11 mouse cellular contexts compared by ENCODE assay signal in genomic region chr12:89041429-89042107, GRCm38 (mm10).
DNase-seq lines count a peak whose midpoint lies in the region; ATAC-seq lines count a peak whose summit lies in the region.
"Had no signal": no experiment of that assay in that cellular context is flagged by ENCODE, and none has a peak within 500 bp of the region (broad histone marks: within the 10 kb centered on the region; RNA-seq: fewer than 3 reads in every experiment).

No protein-coding gene starts in this region.

- H3K27ac ChIP-seq in neural tube, embryonic 15.5 days (replicated peaks) = no peak overlapping the region; the same call in 1 of the 2 replicates
- H3K27ac ChIP-seq in hindbrain, embryonic 15.5 days (replicated peaks) = peak overlapping the region; percentile 47; the same call in 1 of the 2 replicates

- no peaks in the 10 kb centered on the region for H3K9me3 ChIP-seq in neural tube, embryonic 15.5 days (replicated peaks)
- no peaks in the 10 kb centered on the region for H3K9me3 ChIP-seq in hindbrain, embryonic 15.5 days

- WGBS in neural tube, embryonic 15.5 days = 53% methylated on average over 2 of the region's 2 CpGs
- 38% methylated on average over 2 of the region's 2 CpGs for WGBS in hindbrain, embryonic 15.5 days

- H3K9ac ChIP-seq in neural tube, embryonic 15.5 days (replicated peaks) = no peak overlapping the region
- no peak overlapping the region for H3K9ac ChIP-seq in hindbrain, embryonic 15.5 days
- H3K9ac ChIP-seq: liver, postnatal 0 days had no signal

- no peaks in the 10 kb centered on the region for H3K36me3 ChIP-seq in neural tube, embryonic 15.5 days
- no peaks in the 10 kb centered on the region for H3K36me3 ChIP-seq in hindbrain, embryonic 15.5 days

- H3K4me3 ChIP-seq in neural tube, embryonic 15.5 days (replicated peaks) = no peak overlapping the region
- no peak overlapping the region for H3K4me3 ChIP-seq in hindbrain, embryonic 15.5 days

- DNase-seq in cerebellum, adult 11 months = peak; percentile 1
- peak; percentile 31 for DNase-seq in neural tube, embryonic 10.5 days (ENCODE audit: extremely low spot score, low spot score)
- peak; percentile 94 for DNase-seq in retina, postnatal 1 day
- DNase-seq in right cerebral cortex, postnatal 4 days = no peak
- DNase-seq in heart, adult 9 months (ENCODE audit: low spot score in 2 of 2) = no peak
- DNase-seq: adrenal gland, adult 2 months; kidney, adult 18-20 months; liver, postnatal 0 days had no signal

- H3K4me2 ChIP-seq in neural tube, embryonic 15.5 days = no peak overlapping the region
- H3K4me2 ChIP-seq in hindbrain, embryonic 15.5 days = no peak overlapping the region

- H3K27me3 ChIP-seq in neural tube, embryonic 15.5 days (replicated peaks) = no peaks in the 10 kb centered on the region
- H3K27me3 ChIP-seq in hindbrain, embryonic 15.5 days = no peaks in the 10 kb centered on the region

- H3K4me1 ChIP-seq in neural tube, embryonic 15.5 days = 0 out of 2 replicates have a peak, but pooled peaks cover under 1% of the 10 kb centered on the region
- H3K4me1 ChIP-seq in hindbrain, embryonic 15.5 days (replicated peaks) = no peaks in the 10 kb centered on the region

- no peak for ATAC-seq in cerebellum, adult (ENCODE audit: insufficient number of reproducible peaks, low FRiP score, low TSS enrichment)
- ATAC-seq in neural tube, embryonic 15.5 days (ENCODE audit: low FRiP score) = no peak
- peak; percentile 74 for ATAC-seq in hindbrain, embryonic 15.5 days (ENCODE audit: low FRiP score, low read depth)
- ATAC-seq: liver, postnatal 0 days had no signal

Comparison
In these comparisons a context has a peak if more than half of its experiments do, and no peak if none do; other contexts are left out.
1. DNase-seq: peak in cerebellum, adult 11 months (single experiment), neural tube, embryonic 10.5 days (single experiment) and retina, postnatal 1 day (single experiment); none in right cerebral cortex, postnatal 4 days (single experiment) and heart, adult 9 months (0 of 2).